Comparison of ENCODE assay signal across 11 mouse cellular contexts in genomic region chr1:156964586-156964932, GRCm38 (mm10). TPM values are rescaled to one million over a fixed set of nuclear protein-coding genes. Genes with fewer than 3 reads are reported as not detected.
DNase-seq lines count a peak whose midpoint lies in the region.
"Had no signal": no experiment of that assay in that cellular context is flagged by ENCODE, and none has a peak within 500 bp of the region (broad histone marks: within the 10 kb centered on the region; RNA-seq: fewer than 3 reads in every experiment).

No protein-coding gene starts in this region.

- DNase-seq in heart, adult 11 months, result peak; percentile 43
- no peak for DNase-seq in heart, adult 18-20 months
- DNase-seq in retina, embryonic 14.5 days (ENCODE audit: low spot score), result peak; percentile 16
- no peak for DNase-seq in retina, postnatal 1 day
- peak; percentile 41 for DNase-seq in forelimb bud, embryonic 11.5 days (ENCODE audit: low read depth, low spot score)
- peak; percentile 54 for DNase-seq in testis, postnatal 14 days (ENCODE audit: low spot score)
- DNase-seq in kidney, adult 18-20 months, result no peak
- DNase-seq in layer of hippocampus, adult 18-20 months (ENCODE audit: low spot score in 2 of 2), result no peak
- DNase-seq: cerebellum, postnatal 25 days; gastrocnemius, postnatal 36 days; heart, postnatal 36 days had no signal

RNA-seq across cellular contexts. Expression of gene Ralgps2, which starts 25.1 kb away (rescaled TPM):
- 10 to 100 TPM in 1 of 2 experiments, 1 to 10 TPM in 1; 9.3 to 11.4 TPM for total RNA-seq in heart, adult 18-20 months (2021)
- total RNA-seq in layer of hippocampus, adult 18-20 months (2021), result 10 to 100 TPM; 64.3 to 72.6 TPM

Comparison
In these comparisons a context has a peak if more than half of its experiments do, and no peak if none do; other contexts are left out.
1. DNase-seq: peak in heart, adult 11 months (single experiment), retina, embryonic 14.5 days (single experiment), forelimb bud, embryonic 11.5 days (single experiment) and testis, postnatal 14 days (single experiment); none in heart, adult 18-20 months (0 of 2), retina, postnatal 1 day (single experiment), kidney, adult 18-20 months (single experiment) and layer of hippocampus, adult 18-20 months (0 of 2).
2. RNA of gene Ralgps2, which starts 25.1 kb away (total RNA-seq): 64.3 to 72.6 TPM in layer of hippocampus, adult 18-20 months; 9.3 to 11.4 TPM in heart, adult 18-20 months; every median in the first group is over 4 times any median in the second.